Mouse (Mus musculus): ENCODE results near the gene Erich6. TPM values are rescaled to one million over a fixed set of nuclear protein-coding genes. Genes with fewer than 3 reads are reported as not detected.

The Erich6 gene
- total and polyA plus RNA-seq, 3 experiments = not detected

DNA sequence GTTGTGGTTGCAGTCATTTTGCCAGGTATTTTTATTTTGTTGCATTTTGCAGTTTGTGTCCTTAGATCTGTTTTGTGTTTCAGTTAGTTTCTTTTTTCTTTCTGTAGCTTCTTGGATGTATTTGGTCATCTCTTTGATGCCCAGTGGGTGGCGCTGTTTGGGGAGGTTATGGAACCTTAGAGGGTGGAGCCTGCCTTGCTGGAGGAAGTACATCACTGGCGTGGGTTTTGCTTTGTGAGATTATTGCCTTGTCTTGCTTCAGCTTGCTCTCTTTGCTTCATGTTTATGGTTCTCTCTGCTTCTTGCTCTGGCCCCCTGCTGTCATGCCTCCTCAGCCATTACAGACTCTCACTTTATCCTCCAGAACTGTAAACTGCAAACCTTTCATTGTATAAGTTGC, 20.3 kb upstream of the Erich6 start:
- H3K9me3 ChIP-seq (replicated peaks; ENCODE audit: low read length) = peaks cover 4% of the 10 kb centered on the region
- H3K36me3 ChIP-seq (replicated peaks in 1 of 2; ENCODE audit: control insufficient read depth in 1 of 2, insufficient read depth in 1 of 2, low read length in 1 of 2) = no peaks in the 10 kb centered on the region
- in situ Hi-C loops (cut with MboI; ENCODE audit: low pct_ligation_motif_present, low pct_unique_long_range_greater_than_20kb, low sequenced_read_pairs) = loop anchor here (5.0 to 25.0 kb wide), 3 partner anchors 125 to 495 kb away; no protein-coding TSS in a partner anchor
- H3K9ac ChIP-seq (ENCODE audit: insufficient read depth, low read depth) = no peak overlapping the region
- dilution Hi-C loops (cut with MboI; ENCODE audit: extremely low pct_ligation_motif_present, extremely low pct_unique_long_range_greater_than_20kb, low sequenced_read_pairs) = no loop called here
- no peaks in the 10 kb centered on the region for H3K27me3 ChIP-seq (replicated peaks)
- H3K4me2 ChIP-seq (ENCODE audit: insufficient read depth, low read depth, poor library complexity, severe bottlenecking) = no peak overlapping the region
- H3K4me3 ChIP-seq (replicated peaks in 1 of 3; ENCODE audit: low read depth in 2 of 3, low read length in 2 of 3, poor library complexity in 1 of 3) = no peak overlapping the region
- H3K4me1 ChIP-seq (ENCODE audit: control insufficient read depth in 1 of 2, insufficient read depth in 2 of 2) = peaks cover 2 to 13% of the 10 kb centered on the region in 2 experiments; a peak in 3 of 4 replicates
- no peak overlapping the region for H3K27ac ChIP-seq (ENCODE audit: insufficient read depth, low read depth)
- no peaks in the 10 kb centered on the region; the same call in 1 of the 2 replicates for H3K79me2 ChIP-seq (replicated peaks; ENCODE audit: control insufficient read depth, extremely low read depth, insufficient read depth, poor library complexity, severe bottlenecking)
- peak; percentile 69 for DNase-seq (ENCODE audit: extremely low read depth)
- TF ChIP-seq JUN (IDR thresholded peaks at IDR 0.05; ENCODE audit: insufficient read depth, low read depth, low read length) = no peak
- peak; percentile 35 to 72; a peak in 3 of 4 replicates for TF ChIP-seq CTCF (conservative IDR thresholded peaks at IDR 0.05 in 1 of 2, IDR thresholded peaks at IDR 0.05 in 1 of 2; ENCODE audit: low read depth in 2 of 2, low read length in 2 of 2)
- peak; percentile 52 for TF ChIP-seq RAD21 (IDR thresholded peaks at IDR 0.05; ENCODE audit: low read depth, low read length)
- peak; percentile 68 for TF ChIP-seq SMC3 (IDR thresholded peaks at IDR 0.05; ENCODE audit: low read depth, low read length)
- TF ChIP-seq MXI1 (IDR thresholded peaks at IDR 0.05; ENCODE audit: low read depth, low read length) = no peak

GRCm38 (mm10) chr3:58655362-58656130, 18.5 kb upstream of the Erich6 start:
- dilution Hi-C loops (cut with MboI; ENCODE audit: extremely low pct_ligation_motif_present, extremely low pct_unique_long_range_greater_than_20kb, low sequenced_read_pairs) = no loop called here
- Histone ChIP-seq H3K36me3 (replicated peaks in 1 of 2; ENCODE audit: control insufficient read depth in 1 of 2, insufficient read depth in 1 of 2, low read length in 1 of 2) (no peaks in the 10 kb centered on the region), H3K27me3 (replicated peaks) (no peaks in the 10 kb centered on the region), H3K4me2 (ENCODE audit: insufficient read depth, low read depth, poor library complexity, severe bottlenecking) (peak overlapping the region; percentile 31; the same call in 1 of the 2 replicates), H3K27ac (ENCODE audit: insufficient read depth, low read depth) (no peak overlapping the region), H3K4me1 (ENCODE audit: control insufficient read depth in 1 of 2, insufficient read depth in 2 of 2) (peaks cover 4 to 13% of the 10 kb centered on the region in 2 experiments; a peak in 3 of 4 replicates), H3K9ac (ENCODE audit: insufficient read depth, low read depth) (no peak overlapping the region), H3K9me3 (replicated peaks; ENCODE audit: low read length) (peaks cover 4% of the 10 kb centered on the region), H3K4me3 (replicated peaks in 1 of 3; ENCODE audit: low read depth in 2 of 3, low read length in 2 of 3, poor library complexity in 1 of 3) (no peak overlapping the region), H3K79me2 (replicated peaks; ENCODE audit: control insufficient read depth, extremely low read depth, insufficient read depth, poor library complexity, severe bottlenecking) (no peaks in the 10 kb centered on the region; the same call in 1 of the 2 replicates)
- peak; percentile 79 for DNase-seq (ENCODE audit: extremely low read depth)
- in situ Hi-C loops (cut with MboI; ENCODE audit: low pct_ligation_motif_present, low pct_unique_long_range_greater_than_20kb, low sequenced_read_pairs) = loop anchor here (5.0 to 25.0 kb wide), 3 partner anchors 127 to 493 kb away; no protein-coding TSS in a partner anchor
- TF ChIP-seq RCOR1 (conservative IDR thresholded peaks at IDR 0.05; ENCODE audit: low read depth, low read length) (no peak), POLR2A (IDR thresholded peaks at IDR 0.05; ENCODE audit: low read depth, low read length) (no peak), POLR2AphosphoS2 (IDR thresholded peaks at IDR 0.05; ENCODE audit: low read depth, low read length) (no peak), ZC3H11A (IDR thresholded peaks at IDR 0.05; ENCODE audit: low read depth, low read length) (peak; percentile 91), CHD1 (IDR thresholded peaks at IDR 0.05; ENCODE audit: low read depth, low read length) (no peak), E2F4 (IDR thresholded peaks at IDR 0.05; ENCODE audit: insufficient replicate concordance, low read depth, low read length) (no peak), ZKSCAN1 (IDR thresholded peaks at IDR 0.05; ENCODE audit: borderline replicate concordance, low read depth, low read length) (no peak), CTCF (conservative IDR thresholded peaks at IDR 0.05 in 1 of 2, IDR thresholded peaks at IDR 0.05 in 1 of 2; ENCODE audit: low read depth in 2 of 2, low read length in 2 of 2) (peak; percentile 76 to 93), SMC3 (IDR thresholded peaks at IDR 0.05; ENCODE audit: low read depth, low read length) (peak; percentile 95), CHD2 (IDR thresholded peaks at IDR 0.05; ENCODE audit: low read length) (no peak), RAD21 (IDR thresholded peaks at IDR 0.05; ENCODE audit: low read depth, low read length) (peak; percentile 95), GABPA (IDR thresholded peaks at IDR 0.05; ENCODE audit: insufficient replicate concordance, low read depth, low read length) (no peak), MAFK (IDR thresholded peaks at IDR 0.05; ENCODE audit: insufficient replicate concordance, low read length) (no peak), TBP (conservative IDR thresholded peaks at IDR 0.05; ENCODE audit: low read depth, low read length) (no peak), NELFE (IDR thresholded peaks at IDR 0.05; ENCODE audit: low read depth, low read length) (no peak; the same call in 1 of the 2 replicates), IRF4 (IDR thresholded peaks at IDR 0.05; ENCODE audit: low read depth, low read length) (no peak), ELF1 (IDR thresholded peaks at IDR 0.05; ENCODE audit: low read depth, low read length) (no peak), ZNF384 (IDR thresholded peaks at IDR 0.05; ENCODE audit: low read depth, low read length) (peak; percentile 95), ETS1 (conservative IDR thresholded peaks at IDR 0.05; ENCODE audit: low read depth, low read length) (no peak), JUND (conservative IDR thresholded peaks at IDR 0.05; ENCODE audit: low read depth, low read length) (no peak), USF2 (conservative IDR thresholded peaks at IDR 0.05; ENCODE audit: low read depth, low read length) (no peak), NRF1 (IDR thresholded peaks at IDR 0.05; ENCODE audit: low read depth, low read length) (no peak)

Measured in CH12.LX (cell line).